Mouse (Mus musculus): ENCODE results near the gene Adcy2.

Adcy2 gene

DNA sequence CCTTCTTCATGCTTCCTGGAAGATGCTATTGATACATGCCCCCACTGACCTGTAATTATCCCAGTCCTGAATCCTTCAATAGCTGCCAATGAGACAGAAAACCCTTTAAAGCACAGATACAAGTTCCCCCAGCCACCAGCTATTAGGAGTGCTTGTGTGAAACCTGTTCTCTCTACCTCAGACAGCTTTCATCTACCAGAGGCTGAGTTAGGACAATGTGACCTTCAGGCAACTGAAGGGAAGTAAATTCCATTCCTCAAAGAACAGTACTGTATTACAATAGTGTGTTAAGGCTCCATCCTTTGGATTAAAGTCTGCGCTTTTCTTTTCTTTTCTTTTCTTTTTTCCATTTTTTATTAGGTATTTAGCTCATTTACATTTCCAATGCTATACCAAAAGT lies 356.6 kb downstream of the Adcy2 start:
- no peak for ATAC-seq (ENCODE audit: low TSS enrichment)

GRCm38 (mm10) chr13:68627041-68627440 lies 372.3 kb downstream of the Adcy2 start:
- ATAC-seq (ENCODE audit: low TSS enrichment): no peak

- ATAC-seq (ENCODE audit: low TSS enrichment): peak; percentile 92
These were observed 376.5 kb downstream of the Adcy2 start for GRCm38 (mm10) chr13:68622792-68623191.

GRCm38 (mm10) chr13:68607652-68608405 lies 391.5 kb downstream of the Adcy2 start:
- ATAC-seq (ENCODE audit: low TSS enrichment): peak; percentile 25

- ATAC-seq (ENCODE audit: low TSS enrichment): peak; percentile 14; the same call in 1 of the 2 replicates
These were observed 393.6 kb downstream of the Adcy2 start for GRCm38 (mm10) chr13:68605689-68606126.

GRCm38 (mm10) chr13:68603085-68603484 lies 396.3 kb downstream of the Adcy2 start:
- ATAC-seq (ENCODE audit: low TSS enrichment): peak; percentile 48

DNA sequence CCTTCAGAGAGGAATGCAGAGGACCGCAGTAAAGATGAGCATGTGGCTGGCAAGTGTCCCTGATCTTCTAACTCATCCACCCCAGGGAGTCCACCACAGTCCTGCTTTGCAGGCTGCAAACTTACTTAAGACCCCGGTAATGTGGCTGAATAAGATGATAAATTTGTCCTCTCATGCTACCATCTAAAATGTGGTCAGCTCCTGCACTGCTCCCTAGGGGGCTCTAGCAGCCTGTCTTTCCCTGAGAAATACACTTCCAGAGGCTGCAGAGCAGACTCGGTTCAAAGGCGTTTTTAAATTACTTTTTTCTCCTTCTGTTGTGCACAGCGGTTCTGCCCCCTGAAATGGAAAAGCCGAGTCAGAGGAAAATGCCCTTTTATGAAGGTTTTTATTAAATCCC lies 398.2 kb downstream of the Adcy2 start:
- ATAC-seq (ENCODE audit: low TSS enrichment): peak; percentile 46

DNA sequence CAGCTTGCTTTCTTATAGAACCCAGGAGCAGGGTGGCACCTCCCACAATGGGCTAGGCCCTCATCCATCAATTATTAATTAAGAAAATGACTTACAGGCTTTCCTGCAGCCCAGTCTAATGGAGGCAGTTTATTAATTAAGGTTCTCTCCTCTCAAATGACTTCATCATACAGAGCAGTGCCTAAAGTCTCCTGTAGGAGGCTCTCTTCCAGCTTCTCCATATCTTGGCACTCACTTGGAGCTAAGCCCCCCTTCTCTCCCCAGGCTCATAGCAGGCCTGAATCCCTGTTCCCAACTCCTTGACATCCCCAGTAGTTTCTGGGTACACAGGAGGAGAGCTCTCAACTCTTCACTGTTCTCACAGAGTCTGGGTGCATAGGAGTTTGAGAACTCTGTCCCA lies 400.4 kb downstream of the Adcy2 start:
- ATAC-seq (ENCODE audit: low TSS enrichment): no peak

- ATAC-seq (ENCODE audit: low TSS enrichment): peak; percentile 64
These were observed 401.7 kb downstream of the Adcy2 start for GRCm38 (mm10) chr13:68597667-68598066.

GRCm38 (mm10) chr13:68597199-68597598 lies 402.1 kb downstream of the Adcy2 start, which contains the start of gene 1700001L19Rik:
1700001L19Rik (plus strand) TSS chr13:68597421.
- ATAC-seq (ENCODE audit: low TSS enrichment): peak; percentile 60

GRCm38 (mm10) chr13:68593797-68594196 lies 405.5 kb downstream of the Adcy2 start:
- no peak for ATAC-seq (ENCODE audit: low TSS enrichment)

DNA sequence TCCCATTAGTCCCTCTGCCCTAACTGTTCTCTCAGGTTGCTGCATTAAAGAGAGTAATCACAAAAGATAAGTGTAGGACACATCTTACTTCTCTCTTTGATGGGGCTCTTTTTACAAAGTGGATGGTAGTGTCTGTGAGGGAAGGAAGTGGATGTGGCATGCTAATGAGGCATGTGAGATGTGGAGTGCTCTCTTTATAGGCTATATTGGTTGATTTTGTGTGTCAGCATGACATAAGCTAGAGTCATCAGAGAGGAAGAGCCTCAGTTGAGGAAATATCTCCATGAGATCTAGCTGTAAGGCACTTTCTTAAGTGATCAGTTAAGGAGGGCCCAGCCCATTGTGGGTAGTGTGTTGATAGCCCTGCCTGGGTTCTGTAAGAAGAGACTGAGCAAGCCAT lies 411.0 kb downstream of the Adcy2 start:
- ATAC-seq (ENCODE audit: low TSS enrichment): no peak

DNA sequence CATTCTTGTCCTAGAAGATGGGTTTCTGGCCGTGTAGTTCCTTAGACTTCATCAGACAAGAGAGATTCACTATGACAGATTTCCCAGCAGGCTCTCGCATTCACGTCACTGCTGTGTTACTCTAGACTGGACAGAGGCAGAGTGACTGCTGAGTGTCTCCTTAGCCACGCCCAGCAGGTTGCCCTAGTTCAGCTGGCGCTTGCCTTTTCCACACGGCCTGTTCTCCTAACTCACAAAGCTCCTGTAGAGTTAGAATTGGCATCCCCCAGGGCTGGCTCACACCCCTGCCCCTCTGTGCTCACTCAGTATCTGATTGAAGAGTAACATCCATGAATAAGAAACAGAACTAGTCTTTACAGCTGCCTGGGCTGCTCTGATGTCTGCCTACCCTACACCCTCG lies 413.9 kb downstream of the Adcy2 start:
- ATAC-seq (ENCODE audit: low TSS enrichment): no peak

- no peak for ATAC-seq (ENCODE audit: low TSS enrichment)
These were observed 415.4 kb downstream of the Adcy2 start for GRCm38 (mm10) chr13:68583961-68584360.

GRCm38 (mm10) chr13:68582517-68582780 lies 416.9 kb downstream of the Adcy2 start:
- ATAC-seq (ENCODE audit: low TSS enrichment): no peak; the same call in 1 of the 2 replicates

- ATAC-seq (ENCODE audit: low TSS enrichment): peak; percentile 95
These were observed 417.4 kb downstream of the Adcy2 start, which contains the start of the genes Mtrr and Fastkd3 for GRCm38 (mm10) chr13:68581747-68582516. Mtrr (minus strand) TSS chr13:68582149. Fastkd3 (plus strand) TSS chr13:68582234.

DNA sequence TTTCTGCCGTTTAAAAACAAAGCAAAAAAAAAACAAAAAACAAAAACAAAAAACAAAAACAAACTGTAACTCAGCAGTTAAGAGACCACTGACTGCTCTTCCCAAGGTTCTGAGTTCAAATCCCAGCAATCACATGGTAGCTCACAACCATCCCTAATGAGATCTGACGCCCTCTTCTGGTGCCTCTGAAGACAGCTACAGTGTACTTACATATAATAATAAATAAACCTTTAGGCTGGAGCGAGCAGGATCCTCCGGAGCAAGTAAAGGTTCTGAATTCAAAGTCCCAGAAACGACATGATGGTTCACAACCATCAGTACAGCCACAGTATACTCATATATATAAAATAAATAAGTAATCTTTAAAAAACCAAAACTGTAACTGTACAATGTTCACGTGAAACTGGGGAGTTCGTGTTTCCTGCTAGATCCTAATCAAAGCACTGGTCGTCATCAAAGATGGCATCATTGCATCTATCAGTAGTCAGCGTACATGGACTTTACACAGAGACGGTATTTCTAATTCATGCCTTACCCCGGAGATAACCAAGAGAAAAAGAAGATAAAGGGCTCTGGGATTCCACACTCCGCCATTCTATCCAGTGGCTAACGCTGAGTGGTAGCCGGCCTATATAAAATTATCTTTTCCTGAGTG lies 418.1 kb downstream of the Adcy2 start:
- ATAC-seq (ENCODE audit: low TSS enrichment): no peak

- ATAC-seq (ENCODE audit: low TSS enrichment): peak; percentile 36
These were observed 421.4 kb downstream of the Adcy2 start for GRCm38 (mm10) chr13:68577945-68578344.

GRCm38 (mm10) chr13:68574398-68574797 lies 424.9 kb downstream of the Adcy2 start:
- no peak for ATAC-seq (ENCODE audit: low TSS enrichment)

GRCm38 (mm10) chr13:68572966-68573913 lies 426.1 kb downstream of the Adcy2 start:
- no peak for ATAC-seq (ENCODE audit: low TSS enrichment)

DNA sequence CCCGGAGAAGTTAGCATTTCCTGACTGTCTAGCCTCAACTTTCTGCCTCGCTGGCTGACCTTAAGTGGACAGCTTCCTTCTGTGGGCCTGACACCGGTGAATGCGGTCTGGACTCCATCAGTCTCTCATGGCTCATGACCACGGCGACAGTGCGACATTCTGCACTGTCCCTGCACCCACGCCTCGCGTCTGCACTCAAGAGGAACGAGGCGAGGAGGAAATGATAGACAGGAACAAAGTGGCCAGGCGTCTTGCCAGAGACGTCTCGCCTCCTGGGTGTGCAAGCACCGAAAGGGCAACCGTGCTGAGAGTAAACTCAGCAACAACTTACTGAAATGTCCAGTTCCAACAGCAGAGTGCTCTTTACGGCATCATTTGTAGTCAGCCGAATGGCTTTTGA lies 427.1 kb downstream of the Adcy2 start:
- ATAC-seq (ENCODE audit: low TSS enrichment): no peak

Data from frontal cortex, adult (tissue).